Mouse (Mus musculus): Measurements from ENCODE around the gene Atp2c2. TPM values are rescaled to one million over a fixed set of nuclear protein-coding genes. Genes with fewer than 3 reads are reported as not detected.

Atp2c2 gene
- polyA plus RNA-seq, 1 experiment from 2014 or later: 0.06 TPM

- Histone ChIP-seq H3K27me3 (no peaks in the 10 kb centered on the region), H3K4me3 (no peak overlapping the region), H3K4me1 (replicated peaks) (peaks cover 44% of the 10 kb centered on the region), H3K27ac (replicated peaks) (no peak overlapping the region), H3K36me3 (no peaks in the 10 kb centered on the region), H3K9ac (no peak overlapping the region), H3K4me2 (no peak overlapping the region), H3K9me3 (no peaks in the 10 kb centered on the region)
- ATAC-seq (ENCODE audit: low read depth): no peak
- WGBS: 41% methylated on average over 7 of the region's 7 CpGs
Measured at GRCm38 (mm10) chr8:119794689-119795088, 94.9 kb downstream of the Atp2c2 start.

- H3K36me3 ChIP-seq: no peaks in the 10 kb centered on the region
- no peak for ATAC-seq (ENCODE audit: low read depth)
- no peak overlapping the region for H3K27ac ChIP-seq (replicated peaks)
- H3K4me2 ChIP-seq: no peak overlapping the region
- H3K9me3 ChIP-seq: no peaks in the 10 kb centered on the region
- H3K4me1 ChIP-seq (replicated peaks): peaks cover 50% of the 10 kb centered on the region
- no peaks in the 10 kb centered on the region for H3K27me3 ChIP-seq
- no peak overlapping the region for H3K4me3 ChIP-seq
- H3K9ac ChIP-seq: no peak overlapping the region
- 90% methylated on average over 3 of the region's 3 CpGs for WGBS
Measured at GRCm38 (mm10) chr8:119795651-119796050, 95.8 kb downstream of the Atp2c2 start.

- Histone ChIP-seq H3K27me3 (no peaks in the 10 kb centered on the region), H3K27ac (replicated peaks) (peak overlapping the region; percentile 88), H3K4me2 (peak overlapping the region; percentile 40), H3K4me3 (no peak overlapping the region), H3K4me1 (replicated peaks) (peaks cover 43% of the 10 kb centered on the region), H3K9ac (peak overlapping the region; percentile 61), H3K36me3 (no peaks in the 10 kb centered on the region), H3K9me3 (no peaks in the 10 kb centered on the region)
- WGBS: 5% methylated on average over 15 of the region's 15 CpGs
- ATAC-seq (ENCODE audit: low read depth): peak; percentile 80
Measured at GRCm38 (mm10) chr8:119798170-119798964, 98.6 kb downstream of the Atp2c2 start.

- H3K4me1 ChIP-seq (replicated peaks): peaks cover 43% of the 10 kb centered on the region
- H3K27ac ChIP-seq (replicated peaks): peak overlapping the region; percentile 88
- H3K9me3 ChIP-seq: no peaks in the 10 kb centered on the region
- no peak for ATAC-seq (ENCODE audit: low read depth)
- no peaks in the 10 kb centered on the region for H3K27me3 ChIP-seq
- 57% methylated on average over 2 of the region's 2 CpGs for WGBS
- no peak overlapping the region for H3K4me3 ChIP-seq
- no peaks in the 10 kb centered on the region for H3K36me3 ChIP-seq
- H3K9ac ChIP-seq: no peak overlapping the region
- peak overlapping the region; percentile 40 for H3K4me2 ChIP-seq
Measured at GRCm38 (mm10) chr8:119798965-119799264, 99.1 kb downstream of the Atp2c2 start.

- Histone ChIP-seq H3K4me1 (replicated peaks) (peaks cover 53% of the 10 kb centered on the region), H3K9ac (peak overlapping the region; percentile 35; the same call in 1 of the 2 replicates), H3K9me3 (no peaks in the 10 kb centered on the region), H3K27ac (replicated peaks) (peak overlapping the region; percentile 52), H3K4me2 (no peak overlapping the region), H3K4me3 (no peak overlapping the region), H3K36me3 (no peaks in the 10 kb centered on the region), H3K27me3 (no peaks in the 10 kb centered on the region)
- ATAC-seq (ENCODE audit: low read depth): no peak
- 3% methylated on average over 4 of the region's 4 CpGs for WGBS
Measured at GRCm38 (mm10) chr8:119801168-119801567, 101.4 kb downstream of the Atp2c2 start.

GRCm38 (mm10) chr8:119802592-119802991 is 102.8 kb downstream of the Atp2c2 start:
- Histone ChIP-seq H3K9me3 (no peaks in the 10 kb centered on the region), H3K4me3 (no peak overlapping the region), H3K4me2 (no peak overlapping the region), H3K9ac (no peak overlapping the region), H3K4me1 (replicated peaks) (peaks cover 62% of the 10 kb centered on the region), H3K36me3 (peaks cover 3% of the 10 kb centered on the region; the same call in 1 of the 2 replicates), H3K27me3 (no peaks in the 10 kb centered on the region), H3K27ac (replicated peaks) (no peak overlapping the region)
- no peak for ATAC-seq (ENCODE audit: low read depth)
- WGBS: 92% methylated on average over 1 of the region's 1 CpGs

- H3K4me3 ChIP-seq: no peak overlapping the region
- 52% methylated on average over 8 of the region's 8 CpGs for WGBS
- H3K27ac ChIP-seq (replicated peaks): peak overlapping the region; percentile 46; the same call in 1 of the 2 replicates
- H3K9me3 ChIP-seq: no peaks in the 10 kb centered on the region
- H3K4me2 ChIP-seq: no peak overlapping the region
- no peak overlapping the region for H3K9ac ChIP-seq
- peaks cover 24% of the 10 kb centered on the region; the same call in 1 of the 2 replicates for H3K36me3 ChIP-seq
- no peaks in the 10 kb centered on the region for H3K27me3 ChIP-seq
- ATAC-seq (ENCODE audit: low read depth): no peak
- H3K4me1 ChIP-seq (replicated peaks): peaks cover 47% of the 10 kb centered on the region
Measured at GRCm38 (mm10) chr8:119805275-119805674, 105.5 kb downstream of the Atp2c2 start.

- 56% methylated on average over 14 of the region's 14 CpGs for WGBS
- peak overlapping the region; percentile 71 for H3K27ac ChIP-seq (replicated peaks)
Measured at GRCm38 (mm10) chr8:119806422-119807263, 106.8 kb downstream of the Atp2c2 start.

More at GRCm38 (mm10) chr8:119806422-119807263, 106.8 kb downstream of the Atp2c2 start:
- H3K4me2 ChIP-seq: no peak overlapping the region
- ATAC-seq (ENCODE audit: low read depth): peak; percentile 60
- H3K9me3 ChIP-seq: no peaks in the 10 kb centered on the region
- H3K4me1 ChIP-seq (replicated peaks): peaks cover 48% of the 10 kb centered on the region
- H3K36me3 ChIP-seq: peaks cover 24% of the 10 kb centered on the region; the same call in 1 of the 2 replicates
- H3K4me3 ChIP-seq: no peak overlapping the region
- H3K27me3 ChIP-seq: no peaks in the 10 kb centered on the region
- H3K9ac ChIP-seq: peak overlapping the region; percentile 18; the same call in 1 of the 2 replicates

Other genes with a start within 250 kb of the Atp2c2 start
- not detected in 2 replicates for gene Slc38a8, start 198.3 kb upstream of the Atp2c2 start, polyA plus RNA-seq (2015; fragmentation: Nextera tagmentation; extraction: Ambion mirVana)
- 61.0 and 64.3 TPM in 2 replicates for gene Mbtps1, start 141.3 kb upstream of the Atp2c2 start, polyA plus RNA-seq (2015; fragmentation: Nextera tagmentation; extraction: Ambion mirVana)
- 121 and 131 TPM in 2 replicates for gene Hsdl1, start 124.8 kb upstream of the Atp2c2 start, polyA plus RNA-seq (2015; fragmentation: Nextera tagmentation; extraction: Ambion mirVana)
- 0.18 and 0.25 TPM in 2 replicates for gene Dnaaf1, start 124.8 kb upstream of the Atp2c2 start, polyA plus RNA-seq (2015; fragmentation: Nextera tagmentation; extraction: Ambion mirVana)
- gene Taf1c, start 94.8 kb upstream of the Atp2c2 start, polyA plus RNA-seq (2015; fragmentation: Nextera tagmentation; extraction: Ambion mirVana): 13.5 and 14.7 TPM in 2 replicates
- gene Adad2, start 87.3 kb upstream of the Atp2c2 start, polyA plus RNA-seq (2015; fragmentation: Nextera tagmentation; extraction: Ambion mirVana): not detected in 2 replicates
- gene Kcng4, start 64.3 kb upstream of the Atp2c2 start, polyA plus RNA-seq (2015; fragmentation: Nextera tagmentation; extraction: Ambion mirVana): not detected in 2 replicates
- 2.8 and 3.4 TPM in 2 replicates for gene Wfdc1, start 33.6 kb upstream of the Atp2c2 start, polyA plus RNA-seq (2015; fragmentation: Nextera tagmentation; extraction: Ambion mirVana)
- gene Tldc1, start 78.4 kb downstream of the Atp2c2 start, polyA plus RNA-seq (2015; fragmentation: Nextera tagmentation; extraction: Ambion mirVana): 9.8 and 14.6 TPM in 2 replicates
- gene Cotl1, start 140.5 kb downstream of the Atp2c2 start, polyA plus RNA-seq (2015; fragmentation: Nextera tagmentation; extraction: Ambion mirVana): 121 and 123 TPM in 2 replicates
- 12.3 and 12.4 TPM in 2 replicates for gene Klhl36, start 162.3 kb downstream of the Atp2c2 start, polyA plus RNA-seq (2015; fragmentation: Nextera tagmentation; extraction: Ambion mirVana)
- 116 and 125 TPM in 2 replicates for gene Usp10, start 210.4 kb downstream of the Atp2c2 start, polyA plus RNA-seq (2015; fragmentation: Nextera tagmentation; extraction: Ambion mirVana)
- gene Gm20388, start 210.8 kb downstream of the Atp2c2 start, polyA plus RNA-seq (2015; fragmentation: Nextera tagmentation; extraction: Ambion mirVana): 0.27 TPM in 1 of 2 replicates, not detected in the other

Measured in neural tube, embryonic 13.5 days (tissue).